18 mouse cellular contexts compared by ENCODE assay signal in genomic region chr6:23245121-23245520, GRCm38 (mm10). TPM values are rescaled to one million over a fixed set of nuclear protein-coding genes. Genes with fewer than 3 reads are reported as not detected.
"Had no signal": no experiment of that assay in that cellular context is flagged by ENCODE, and none has a peak within 500 bp of the region (broad histone marks: within the 10 kb centered on the region; RNA-seq: fewer than 3 reads in every experiment).

No protein-coding gene starts in this region.

- H3K9me3 ChIP-seq: limb, embryonic 12.5 days had no signal

- DNase-seq: kidney, adult 8-10 months; kidney, postnatal 25 days; layer of hippocampus, adult 9-11 months; layer of hippocampus, postnatal 36 days; liver; right cerebral cortex, adult 18-20 months; right cerebral cortex, postnatal 25 days; thymus, adult 18-20 months; thymus, postnatal 25 days had no signal

- H3K9ac ChIP-seq: liver, embryonic 14.5 days; neural tube, embryonic 15.5 days had no signal

- H3K36me3 ChIP-seq: limb, embryonic 12.5 days; neural tube, embryonic 15.5 days had no signal

- H3K4me2 ChIP-seq: limb, embryonic 12.5 days; neural tube, embryonic 15.5 days had no signal

- H3K27ac ChIP-seq: limb, embryonic 12.5 days; liver, embryonic 14.5 days; neural tube, embryonic 15.5 days had no signal

- H3K4me3 ChIP-seq: limb, embryonic 12.5 days; myocyte; neural tube, embryonic 15.5 days had no signal

RNA-seq across cellular contexts. Expression of gene Fezf1, which starts 3.0 kb away (rescaled TPM):
- total RNA-seq: megakaryocyte-erythroid progenitor cell, adult 5-6 weeks had no signal
- polyA plus RNA-seq: kidney, embryonic 16.5 days; limb, embryonic 12.5 days; liver, embryonic 14.5 days; lung, embryonic 16.5 days; myocyte; neural tube, embryonic 11.5 days; neural tube, embryonic 15.5 days; stomach, embryonic 14.5 days had no signal
